Mouse (Mus musculus): Measurements from ENCODE around the gene Hmcn2. TPM values are rescaled to one million over a fixed set of nuclear protein-coding genes. Genes with fewer than 3 reads are reported as not detected.

The Hmcn2 gene
- polyA plus RNA-seq, 1 experiment from 2014 or later: 2.6 TPM

DNA sequence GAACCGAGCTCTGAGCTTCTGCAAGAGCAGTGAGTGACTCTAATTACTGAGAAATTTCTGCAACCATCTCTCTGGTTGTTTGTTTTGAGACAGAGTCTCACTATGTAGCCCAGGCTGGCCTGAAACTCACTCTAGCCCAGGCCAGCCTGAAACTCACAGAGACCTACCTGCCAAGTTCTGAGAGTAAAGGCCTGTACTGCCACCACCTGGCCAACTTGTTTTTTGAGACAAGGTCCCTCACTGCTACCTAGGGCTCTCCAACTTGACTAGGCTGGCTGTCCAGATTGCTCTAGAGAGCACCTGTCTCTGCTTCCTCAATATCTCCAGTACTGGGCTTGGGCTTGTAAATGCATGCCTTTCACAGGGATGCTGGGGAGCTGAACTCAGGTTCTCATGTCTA, 43.1 kb upstream of the Hmcn2 start:
- H3K9me3 ChIP-seq (ENCODE audit: control insufficient read depth, low read length): no peaks in the 10 kb centered on the region
- H3K27me3 ChIP-seq (ENCODE audit: control insufficient read depth, insufficient read depth, low read length): no peaks in the 10 kb centered on the region
- no peaks in the 10 kb centered on the region for H3K36me3 ChIP-seq (ENCODE audit: control insufficient read depth, insufficient read depth, low read length)
- H3K27ac ChIP-seq (replicated peaks): no peak overlapping the region
- no peaks in the 10 kb centered on the region for H3K4me1 ChIP-seq (replicated peaks; ENCODE audit: control insufficient read depth, insufficient read depth)
- H3K4me3 ChIP-seq (ENCODE audit: low read depth, low read length): no peak overlapping the region
- H3K9ac ChIP-seq (ENCODE audit: low read length): no peak overlapping the region
- WGBS: 79% methylated on average over 1 of the region's 1 CpGs
- no peak overlapping the region for H3K4me2 ChIP-seq (replicated peaks; ENCODE audit: low read depth)
- TF ChIP-seq CTCF (IDR thresholded peaks at IDR 0.05; ENCODE audit: low read depth): peak; percentile 62
- TF ChIP-seq EP300 (optimal IDR thresholded peaks at IDR 0.05): no peak
- no peak for ATAC-seq (ENCODE audit: low FRiP score, low TSS enrichment)
- DNase-seq (ENCODE audit: low spot score): no peak

DNA sequence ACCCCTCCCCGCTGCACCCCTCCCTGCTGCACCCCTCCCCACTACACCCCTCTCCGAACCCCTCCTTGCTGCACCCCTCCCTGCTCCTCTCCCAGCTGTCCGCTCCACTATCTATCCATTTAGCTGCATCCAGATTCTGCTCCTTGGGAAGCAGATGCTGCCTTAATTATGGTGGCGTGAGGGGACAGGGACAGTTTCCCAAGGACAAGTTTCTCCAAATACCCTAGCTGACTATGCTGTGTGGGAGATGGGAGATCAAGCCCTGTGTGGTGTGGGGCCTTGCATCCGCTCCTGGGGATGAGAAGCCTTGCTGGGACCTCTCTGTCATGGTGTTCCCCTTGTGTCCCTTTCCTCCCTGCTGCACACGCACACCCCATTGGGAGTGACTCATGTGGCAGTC, 39.2 kb upstream of the Hmcn2 start:
- no peaks in the 10 kb centered on the region for H3K4me1 ChIP-seq (replicated peaks; ENCODE audit: control insufficient read depth, insufficient read depth)
- H3K4me3 ChIP-seq (ENCODE audit: low read depth, low read length): no peak overlapping the region
- ATAC-seq (ENCODE audit: low FRiP score, low TSS enrichment): no peak
- no peaks in the 10 kb centered on the region for H3K9me3 ChIP-seq (ENCODE audit: control insufficient read depth, low read length)
- no peak for DNase-seq (ENCODE audit: low spot score)
- H3K36me3 ChIP-seq (ENCODE audit: control insufficient read depth, insufficient read depth, low read length): no peaks in the 10 kb centered on the region
- H3K27me3 ChIP-seq (ENCODE audit: control insufficient read depth, insufficient read depth, low read length): no peaks in the 10 kb centered on the region
- no peak overlapping the region for H3K4me2 ChIP-seq (replicated peaks; ENCODE audit: low read depth)
- no peak overlapping the region for H3K9ac ChIP-seq (ENCODE audit: low read length)
- H3K27ac ChIP-seq (replicated peaks): no peak overlapping the region
- TF ChIP-seq CTCF (IDR thresholded peaks at IDR 0.05; ENCODE audit: low read depth): no peak
- TF ChIP-seq EP300 (optimal IDR thresholded peaks at IDR 0.05): no peak
- 91% methylated on average over 6 of the region's 6 CpGs for WGBS

DNA sequence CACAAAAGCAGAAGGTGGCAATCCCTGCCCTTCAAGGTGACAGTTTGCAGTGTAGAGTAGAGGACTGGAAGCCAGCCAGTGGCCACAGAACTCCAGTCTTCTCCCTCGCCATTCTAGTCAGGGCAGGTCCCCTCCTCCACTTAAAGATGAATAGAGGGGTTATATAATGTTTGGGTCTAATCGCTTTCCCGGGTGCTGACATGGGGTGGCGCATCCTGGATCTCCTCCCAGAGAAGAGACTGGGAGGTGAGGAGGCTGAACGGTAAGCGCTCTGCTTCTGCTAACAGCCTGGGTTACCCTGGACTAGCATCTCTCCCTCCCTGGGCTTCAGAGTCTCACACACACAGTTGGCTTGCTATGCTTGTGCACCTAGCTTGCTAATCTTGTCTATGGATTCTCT, 36.4 kb upstream of the Hmcn2 start:
- Histone ChIP-seq H3K27ac (replicated peaks) (no peak overlapping the region), H3K4me2 (replicated peaks; ENCODE audit: low read depth) (no peak overlapping the region), H3K36me3 (ENCODE audit: control insufficient read depth, insufficient read depth, low read length) (no peaks in the 10 kb centered on the region), H3K4me3 (ENCODE audit: low read depth, low read length) (no peak overlapping the region), H3K9ac (ENCODE audit: low read length) (no peak overlapping the region), H3K9me3 (ENCODE audit: control insufficient read depth, low read length) (no peaks in the 10 kb centered on the region), H3K27me3 (ENCODE audit: control insufficient read depth, insufficient read depth, low read length) (no peaks in the 10 kb centered on the region), H3K4me1 (replicated peaks; ENCODE audit: control insufficient read depth, insufficient read depth) (no peaks in the 10 kb centered on the region)
- no peak for DNase-seq (ENCODE audit: low spot score)
- TF ChIP-seq EP300 (optimal IDR thresholded peaks at IDR 0.05) (no peak), CTCF (IDR thresholded peaks at IDR 0.05; ENCODE audit: low read depth) (no peak)
- ATAC-seq (ENCODE audit: low FRiP score, low TSS enrichment): no peak
- 53% methylated on average over 6 of the region's 6 CpGs for WGBS

GRCm38 (mm10) chr2:31278483-31278882, 35.7 kb upstream of the Hmcn2 start:
- Histone ChIP-seq H3K9ac (ENCODE audit: low read length) (no peak overlapping the region), H3K4me3 (ENCODE audit: low read depth, low read length) (no peak overlapping the region), H3K27ac (replicated peaks) (no peak overlapping the region), H3K4me1 (replicated peaks; ENCODE audit: control insufficient read depth, insufficient read depth) (no peaks in the 10 kb centered on the region), H3K27me3 (ENCODE audit: control insufficient read depth, insufficient read depth, low read length) (no peaks in the 10 kb centered on the region), H3K36me3 (ENCODE audit: control insufficient read depth, insufficient read depth, low read length) (no peaks in the 10 kb centered on the region), H3K4me2 (replicated peaks; ENCODE audit: low read depth) (no peak overlapping the region), H3K9me3 (ENCODE audit: control insufficient read depth, low read length) (no peaks in the 10 kb centered on the region)
- no peak for DNase-seq (ENCODE audit: low spot score)
- whole genome bisulfite sequencing: 72% methylated on average over 5 of the region's 5 CpGs
- no peak for ATAC-seq (ENCODE audit: low FRiP score, low TSS enrichment)
- TF ChIP-seq EP300 (optimal IDR thresholded peaks at IDR 0.05): no peak

GRCm38 (mm10) chr2:31281138-31281537, 33.1 kb upstream of the Hmcn2 start:
- no peaks in the 10 kb centered on the region for H3K27me3 ChIP-seq (ENCODE audit: control insufficient read depth, insufficient read depth, low read length)
- H3K36me3 ChIP-seq (ENCODE audit: control insufficient read depth, insufficient read depth, low read length): no peaks in the 10 kb centered on the region
- no peaks in the 10 kb centered on the region for H3K9me3 ChIP-seq (ENCODE audit: control insufficient read depth, low read length)
- no peak overlapping the region for H3K9ac ChIP-seq (ENCODE audit: low read length)
- no peaks in the 10 kb centered on the region for H3K4me1 ChIP-seq (replicated peaks; ENCODE audit: control insufficient read depth, insufficient read depth)
- H3K4me2 ChIP-seq (replicated peaks; ENCODE audit: low read depth): no peak overlapping the region
- 81% methylated on average over 8 of the region's 8 CpGs for WGBS
- ATAC-seq (ENCODE audit: low FRiP score, low TSS enrichment) (no peak), DNase-seq (ENCODE audit: low spot score) (no peak)
- H3K27ac ChIP-seq (replicated peaks): no peak overlapping the region
- TF ChIP-seq CTCF (IDR thresholded peaks at IDR 0.05; ENCODE audit: low read depth): no peak
- TF ChIP-seq EP300 (optimal IDR thresholded peaks at IDR 0.05): no peak
- H3K4me3 ChIP-seq (ENCODE audit: low read depth, low read length): no peak overlapping the region

GRCm38 (mm10) chr2:31282266-31282665, 31.9 kb upstream of the Hmcn2 start:
- 56% methylated on average over 7 of the region's 7 CpGs for WGBS

More at GRCm38 (mm10) chr2:31282266-31282665, 31.9 kb upstream of the Hmcn2 start:
- Histone ChIP-seq H3K27ac (replicated peaks) (no peak overlapping the region), H3K4me2 (replicated peaks; ENCODE audit: low read depth) (no peak overlapping the region), H3K9me3 (ENCODE audit: control insufficient read depth, low read length) (no peaks in the 10 kb centered on the region), H3K4me1 (replicated peaks; ENCODE audit: control insufficient read depth, insufficient read depth) (no peaks in the 10 kb centered on the region), H3K4me3 (ENCODE audit: low read depth, low read length) (no peak overlapping the region), H3K36me3 (ENCODE audit: control insufficient read depth, insufficient read depth, low read length) (no peaks in the 10 kb centered on the region; the same call in 1 of the 2 replicates), H3K27me3 (ENCODE audit: control insufficient read depth, insufficient read depth, low read length) (no peaks in the 10 kb centered on the region), H3K9ac (ENCODE audit: low read length) (no peak overlapping the region)
- ATAC-seq (ENCODE audit: low FRiP score, low TSS enrichment): no peak
- TF ChIP-seq EP300 (optimal IDR thresholded peaks at IDR 0.05) (no peak), CTCF (IDR thresholded peaks at IDR 0.05; ENCODE audit: low read depth) (peak; percentile 58)
- DNase-seq (ENCODE audit: low spot score): no peak
